Mouse (Mus musculus) erythroblast, embryonic 14.5 days (primary cell): Measurements from ENCODE around the gene Dhx37. TPM values are rescaled to one million over a fixed set of nuclear protein-coding genes. Genes with fewer than 3 reads are reported as not detected.
"Not testable (repeated sequence)": the region's sequence is repeated elsewhere in the genome, so short reads cannot be mapped to it uniquely, and the experiment has no call there.

Source experiments
- H3K27me3 ChIP-seq: 2 replicates; pipeline ENCODE4 v1.6.1; 2012; ENCODE audit warnings: inconsistent platforms; ENCODE audit not compliant: control insufficient read depth
- H3K36me3 ChIP-seq: 2 replicates; pipeline ENCODE4 v1.6.1; 2012; ENCODE audit warnings: mild to moderate bottlenecking, inconsistent platforms; ENCODE audit not compliant: control insufficient read depth
- H3K4me1 ChIP-seq: 2 replicates; pipeline ENCODE4 v1.6.1; 2012; ENCODE audit warnings: inconsistent platforms; ENCODE audit not compliant: control insufficient read depth
- H3K4me3 ChIP-seq: replicated peaks from 2 replicates; pipeline ENCODE3; 2012; ENCODE audit warnings: moderate library complexity, mild to moderate bottlenecking, inconsistent platforms
- H3K9me3 ChIP-seq: 2 replicates; pipeline ENCODE4 v1.6.1; 2012; ENCODE audit warnings: low read length, inconsistent platforms, mixed read lengths; ENCODE audit not compliant: control insufficient read depth
- GATA1 ChIP-seq: IDR thresholded peaks from 2 replicates; pipeline ENCODE4 v1.6.1; 2012; ENCODE audit warnings: low read length, inconsistent platforms, mixed read lengths
- TAL1 ChIP-seq: IDR thresholded peaks from 3 replicates; pipeline ENCODE4 v1.6.1; 2012; ENCODE audit warnings: low read length, inconsistent platforms, mixed read lengths
- polyA plus RNA-seq: library from polyadenylated mRNA; stranded (reverse); fragments of >175 nt; gene quantifications from 2 replicates; pipeline ENCODE4 v1.2.3, GENCODE M21; 2012

The Dhx37 gene
- polyA plus RNA-seq, 1 experiment = 1.0 TPM

- H3K4me1 ChIP-seq = peaks cover 43% of the 10 kb centered on the region
- no peak for TF ChIP-seq TAL1
- no peak for TF ChIP-seq GATA1
- H3K27me3 ChIP-seq = peaks cover 33% of the 10 kb centered on the region
- no peaks in the 10 kb centered on the region for H3K36me3 ChIP-seq
- no peaks in the 10 kb centered on the region for H3K9me3 ChIP-seq
- H3K4me3 ChIP-seq = no peak overlapping the region
Observed at GRCm38 (mm10) chr5:125395008-125395407, 38.9 kb downstream of the Dhx37 start.

GRCm38 (mm10) chr5:125393622-125394603 lies 40.0 kb downstream of the Dhx37 start:
- TF ChIP-seq GATA1 = no peak
- TF ChIP-seq TAL1 = no peak
- peak overlapping the region; percentile 74 for H3K4me3 ChIP-seq

GRCm38 (mm10) chr5:125392977-125393621 lies 40.8 kb downstream of the Dhx37 start:
- Histone ChIP-seq H3K9me3 (no peaks in the 10 kb centered on the region), H3K36me3 (peaks cover 10% of the 10 kb centered on the region), H3K27me3 (peaks cover 14% of the 10 kb centered on the region), H3K4me3 (peak overlapping the region; percentile 74), H3K4me1 (peaks cover 51% of the 10 kb centered on the region)
- no peak for TF ChIP-seq GATA1
- no peak for TF ChIP-seq TAL1

More at GRCm38 (mm10) chr5:125393622-125394603, 40.0 kb downstream of the Dhx37 start:
- peaks cover 2% of the 10 kb centered on the region for H3K36me3 ChIP-seq
- H3K27me3 ChIP-seq = peaks cover 22% of the 10 kb centered on the region
- peaks cover 43% of the 10 kb centered on the region for H3K4me1 ChIP-seq
- no peaks in the 10 kb centered on the region for H3K9me3 ChIP-seq

- Histone ChIP-seq H3K27me3 (peaks cover 13% of the 10 kb centered on the region), H3K4me1 (peaks cover 52% of the 10 kb centered on the region), H3K9me3 (no peaks in the 10 kb centered on the region), H3K36me3 (peaks cover 12% of the 10 kb centered on the region), H3K4me3 (peak overlapping the region; percentile 74)
- TF ChIP-seq GATA1 = no peak
- TF ChIP-seq TAL1 = no peak
Observed at GRCm38 (mm10) chr5:125392618-125392976, 41.3 kb downstream of the Dhx37 start.

- H3K27me3 ChIP-seq = peaks cover 12% of the 10 kb centered on the region
- H3K36me3 ChIP-seq = peaks cover 13% of the 10 kb centered on the region
- not testable (repeated sequence) for H3K4me3 ChIP-seq, H3K9me3 ChIP-seq
- peaks cover 52% of the 10 kb centered on the region for H3K4me1 ChIP-seq
Observed at GRCm38 (mm10) chr5:125392176-125392575, 41.7 kb downstream of the Dhx37 start.

GRCm38 (mm10) chr5:125391609-125392008 lies 42.3 kb downstream of the Dhx37 start:
- TF ChIP-seq GATA1 (no peak), TAL1 (no peak)
- Histone ChIP-seq H3K27me3 (peaks cover 6% of the 10 kb centered on the region), H3K9me3 (no peaks in the 10 kb centered on the region), H3K4me1 (peaks cover 52% of the 10 kb centered on the region), H3K4me3 (no peak overlapping the region), H3K36me3 (peaks cover 15% of the 10 kb centered on the region)

GRCm38 (mm10) chr5:125390906-125391477 lies 42.9 kb downstream of the Dhx37 start:
- Histone ChIP-seq H3K4me3 (no peak overlapping the region), H3K4me1 (peaks cover 52% of the 10 kb centered on the region), H3K36me3 (peaks cover 16% of the 10 kb centered on the region), H3K27me3 (no peaks in the 10 kb centered on the region), H3K9me3 (no peaks in the 10 kb centered on the region)
- TF ChIP-seq GATA1 = no peak
- TF ChIP-seq TAL1 = no peak

GRCm38 (mm10) chr5:125389579-125390441 lies 44.1 kb downstream of the Dhx37 start, which contains the start of gene Ubc:
Ubc (minus strand) TSS chr5:125390202.
- no peaks in the 10 kb centered on the region for H3K9me3 ChIP-seq
- TF ChIP-seq TAL1 (no peak), GATA1 (no peak)
- peaks cover 28% of the 10 kb centered on the region for H3K36me3 ChIP-seq
- H3K4me3 ChIP-seq = peak within 1 kb of the TSS; percentile 100
- peaks cover 52% of the 10 kb centered on the region for H3K4me1 ChIP-seq
- H3K27me3 ChIP-seq = no peaks in the 10 kb centered on the region

- TF ChIP-seq TAL1 = no peak
- TF ChIP-seq GATA1 = no peak
Observed at GRCm38 (mm10) chr5:125389131-125389578, 44.8 kb downstream of the Dhx37 start, which contains the start of gene Gm10382. Gm10382 (plus strand) TSS chr5:125389322.

More at GRCm38 (mm10) chr5:125389131-125389578, 44.8 kb downstream of the Dhx37 start, which contains the start of gene Gm10382:
- H3K4me1 ChIP-seq = peaks cover 48% of the 10 kb centered on the region
- no peaks in the 10 kb centered on the region for H3K9me3 ChIP-seq
- H3K4me3 ChIP-seq = peak within 1 kb of the TSS; percentile 100
- H3K27me3 ChIP-seq = no peaks in the 10 kb centered on the region
- peaks cover 34% of the 10 kb centered on the region for H3K36me3 ChIP-seq
